Mouse (Mus musculus) brain, embryonic 14.5 days (tissue): Measurements from ENCODE around the gene Plxna2. TPM values are rescaled to one million over a fixed set of nuclear protein-coding genes. Genes with fewer than 3 reads are reported as not detected.

Source experiments
- DNase-seq: peaks from one replicate; pipeline ENCODE4 v3.0.0-alpha.2; 2011; ENCODE audit warnings: low read depth
- CTCF ChIP-seq: fragments of 200-500 bp; IDR thresholded peaks from 2 replicates; pipeline ENCODE4 v1.5.1; 2012; ENCODE audit warnings: inconsistent platforms, mild to moderate bottlenecking, moderate library complexity, borderline replicate concordance; ENCODE audit not compliant: insufficient read depth, insufficient read length; ENCODE audit errors: extremely low read depth
- POLR2A ChIP-seq: fragments of 200-500 bp; IDR thresholded peaks from 2 replicates; pipeline ENCODE4 v1.6.1; 2012; ENCODE audit warnings: mild to moderate bottlenecking, inconsistent platforms, borderline replicate concordance; ENCODE audit not compliant: poor library complexity, insufficient read depth, insufficient read length, severe bottlenecking; ENCODE audit errors: extremely low read depth
- polyA plus RNA-seq: library from polyadenylated mRNA; depleted of rRNA; stranded (reverse); fragments of >200 nt; gene quantifications from 2 replicates; pipeline ENCODE4 v1.2.3, GENCODE M21; 2012

The Plxna2 gene
- polyA plus RNA-seq, 1 experiment = 60.3 TPM

- TF ChIP-seq POLR2A (no peak), CTCF (no peak)
- DNase-seq = no peak
Measured at GRCm38 (mm10) chr1:194747258-194747657, 129.2 kb downstream of the Plxna2 start.

- peak; percentile 76 for DNase-seq
- TF ChIP-seq CTCF (peak; percentile 42; the same call in 1 of the 2 replicates), POLR2A (no peak)
Measured at GRCm38 (mm10) chr1:194753168-194753567, 135.2 kb downstream of the Plxna2 start.

GRCm38 (mm10) chr1:194756001-194756400, 138.0 kb downstream of the Plxna2 start:
- TF ChIP-seq CTCF (no peak), POLR2A (no peak)
- DNase-seq = no peak

- no peak for TF ChIP-seq CTCF
- DNase-seq = no peak
Measured at GRCm38 (mm10) chr1:194756409-194756808, 138.4 kb downstream of the Plxna2 start.

GRCm38 (mm10) chr1:194756863-194757262, 138.8 kb downstream of the Plxna2 start:
- DNase-seq = peak; percentile 47
- TF ChIP-seq CTCF = no peak
- TF ChIP-seq POLR2A = no peak

GRCm38 (mm10) chr1:194761432-194762212, 143.6 kb downstream of the Plxna2 start:
- no peak for DNase-seq
- TF ChIP-seq POLR2A = no peak
- TF ChIP-seq CTCF = peak; percentile 59

- DNase-seq = no peak
- TF ChIP-seq CTCF (no peak), POLR2A (no peak)
Measured at GRCm38 (mm10) chr1:194762896-194763295, 144.9 kb downstream of the Plxna2 start.

GRCm38 (mm10) chr1:194764951-194765350, 146.9 kb downstream of the Plxna2 start:
- no peak for TF ChIP-seq CTCF
- DNase-seq = no peak

DNA sequence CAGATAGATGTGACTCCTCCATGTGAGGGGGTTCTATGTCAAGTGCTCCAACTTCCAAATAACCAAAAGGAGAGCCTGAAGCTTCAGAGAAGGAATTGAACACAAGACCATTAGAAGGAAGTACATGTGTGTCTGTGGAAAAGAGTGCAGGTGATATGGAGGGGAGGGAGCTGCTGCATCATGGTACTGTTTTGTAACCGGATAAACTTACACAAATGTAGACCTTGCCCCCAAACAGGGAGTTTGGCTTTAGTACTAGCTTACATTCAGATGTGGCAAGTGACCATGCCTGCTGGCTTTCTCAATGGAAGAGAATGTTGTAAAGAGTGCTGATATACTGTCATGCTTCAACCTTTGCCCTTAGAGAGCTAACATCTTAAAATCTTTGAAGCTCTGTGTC, 150.8 kb downstream of the Plxna2 start:
- no peak for TF ChIP-seq POLR2A
- TF ChIP-seq CTCF = no peak
- no peak for DNase-seq

DNA sequence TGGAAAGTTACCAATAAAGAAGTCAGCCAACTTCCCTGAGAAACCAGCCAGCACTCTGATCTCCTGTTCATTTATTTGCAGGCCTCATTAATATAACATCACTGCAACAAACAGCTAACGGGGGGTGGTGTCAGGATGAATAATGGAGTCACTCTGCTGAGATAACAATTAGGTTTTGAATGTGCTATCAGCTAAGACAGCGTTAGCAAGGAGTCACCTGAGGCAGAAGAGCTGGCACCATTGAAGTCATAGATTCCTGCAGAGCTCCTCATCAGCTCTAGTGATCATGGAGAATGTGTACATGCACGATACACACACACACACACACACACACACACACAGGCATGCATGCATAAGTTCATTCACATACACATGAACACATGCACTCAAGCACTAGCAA, 154.0 kb downstream of the Plxna2 start:
- DNase-seq = peak; percentile 42
- TF ChIP-seq POLR2A (no peak), CTCF (no peak)

GRCm38 (mm10) chr1:194773899-194774298, 155.9 kb downstream of the Plxna2 start:
- TF ChIP-seq POLR2A (no peak), CTCF (no peak)
- peak; percentile 64 for DNase-seq

DNA sequence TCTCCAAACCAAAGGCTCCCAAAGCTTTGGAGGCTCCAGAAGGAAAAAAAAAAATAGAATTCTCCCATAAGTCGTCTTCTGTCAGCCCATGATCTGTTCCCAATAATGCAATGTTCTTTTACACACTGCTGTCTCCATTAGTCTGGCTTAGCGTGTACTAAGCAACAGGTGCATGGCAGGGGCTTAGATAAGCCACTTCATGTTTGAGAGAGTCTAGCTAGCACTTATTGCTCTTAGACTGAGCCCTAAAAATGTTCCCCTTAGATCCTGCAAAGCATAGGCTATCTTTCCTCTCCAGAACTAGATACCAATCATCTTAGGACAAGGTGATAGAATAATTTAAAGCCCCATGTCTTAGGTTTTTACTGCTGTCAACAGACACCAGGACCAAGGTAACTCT, 156.3 kb downstream of the Plxna2 start:
- no peak for DNase-seq
- TF ChIP-seq POLR2A = no peak
- no peak for TF ChIP-seq CTCF
